Mouse (Mus musculus) left cerebral cortex, adult 9 months (tissue): ENCODE measurements around the gene Dnm3.

Source experiments
- DNase-seq, 2 experiments: peaks; one replicate each; pipeline ENCODE4 v3.0.0; 2022; ENCODE audit warnings: low spot score in 2 of 2

Gene Dnm3

GRCm38 (mm10) chr1:162036461-162036835 is 441.4 kb downstream of the Dnm3 start:
- DNase-seq: no peak

DNA sequence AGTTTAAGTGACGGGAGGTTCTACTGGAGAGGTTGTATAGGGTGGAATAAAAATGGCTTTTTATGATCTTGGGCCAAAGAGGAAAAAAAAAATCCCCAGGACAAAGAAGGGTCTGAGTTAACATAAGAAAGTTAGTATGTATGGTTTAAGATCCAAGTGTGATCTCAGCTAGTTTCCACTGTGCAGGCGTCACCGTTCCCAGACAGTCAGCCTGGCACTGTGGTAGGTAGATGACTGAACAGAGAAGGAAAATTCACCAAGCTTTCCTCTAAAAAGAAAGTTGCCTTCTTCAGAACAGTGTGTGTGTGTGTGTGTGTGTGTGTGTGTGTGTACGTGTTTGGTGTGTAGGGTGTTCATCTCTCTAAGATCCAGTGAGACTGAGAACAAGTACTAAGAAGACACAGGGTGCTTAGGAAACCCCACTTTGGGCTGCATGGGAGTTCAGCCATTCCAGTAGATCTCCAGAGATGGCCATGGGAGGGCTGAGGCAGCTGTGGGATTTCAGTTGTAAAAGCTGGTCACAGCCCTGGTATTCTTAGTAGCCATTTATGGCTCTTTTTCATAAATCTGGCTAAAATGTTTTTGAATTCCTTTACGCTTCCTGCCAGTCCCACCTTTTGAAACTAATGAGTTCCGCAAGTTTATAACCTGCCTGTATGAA is 441.9 kb downstream of the Dnm3 start:
- DNase-seq: no peak

DNA sequence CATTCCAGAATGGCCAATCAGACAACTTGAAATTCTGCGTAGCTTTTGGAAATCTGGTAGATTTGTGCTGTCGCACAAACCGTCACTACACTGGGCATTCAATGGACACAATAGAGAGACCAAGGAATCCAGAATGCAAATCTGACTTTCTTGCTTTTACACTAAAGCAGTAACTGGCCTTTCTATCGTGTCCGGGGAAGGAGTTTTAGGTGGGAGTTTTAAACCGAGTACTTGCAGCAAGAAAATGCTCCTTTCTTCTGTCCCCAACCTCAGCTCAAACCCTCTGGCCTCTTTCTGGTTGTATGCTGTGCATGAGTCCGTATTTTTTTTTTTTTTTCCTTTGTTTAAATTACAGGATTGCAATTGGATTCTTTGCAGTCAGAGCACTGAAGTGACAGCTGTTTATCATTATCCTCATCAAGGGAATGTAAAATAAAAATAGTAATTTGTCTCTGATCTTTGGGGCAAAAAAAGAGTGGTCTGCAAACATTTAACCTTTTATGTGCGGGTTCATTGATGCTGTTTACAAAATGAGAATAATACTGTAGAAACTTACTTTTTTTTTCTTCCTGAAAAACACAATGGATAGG is 454.1 kb downstream of the Dnm3 start:
- no peak for DNase-seq

- no peak for DNase-seq
These were observed 457.1 kb downstream of the Dnm3 start for GRCm38 (mm10) chr1:162020766-162021165.

DNA sequence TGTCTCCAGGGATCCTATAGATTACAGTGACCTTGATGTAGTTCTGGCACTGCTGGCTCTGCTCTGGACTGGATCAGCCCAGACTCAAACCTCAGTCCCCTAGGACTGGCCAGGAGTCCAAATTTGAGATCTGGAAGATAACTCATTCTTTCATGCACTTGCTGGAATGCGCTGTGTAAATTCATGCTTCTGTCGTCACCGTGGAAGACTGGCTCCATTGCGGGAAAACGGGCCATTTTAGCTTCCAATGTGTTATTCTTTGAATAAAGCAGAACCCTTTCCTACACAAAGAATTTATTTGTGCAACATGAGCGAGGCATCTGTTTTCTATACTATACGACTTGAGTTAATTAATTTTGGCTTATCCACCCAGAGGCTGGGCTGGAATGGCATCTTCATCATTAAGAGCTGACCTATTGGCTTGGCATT is 457.5 kb downstream of the Dnm3 start:
- DNase-seq: no peak

DNA sequence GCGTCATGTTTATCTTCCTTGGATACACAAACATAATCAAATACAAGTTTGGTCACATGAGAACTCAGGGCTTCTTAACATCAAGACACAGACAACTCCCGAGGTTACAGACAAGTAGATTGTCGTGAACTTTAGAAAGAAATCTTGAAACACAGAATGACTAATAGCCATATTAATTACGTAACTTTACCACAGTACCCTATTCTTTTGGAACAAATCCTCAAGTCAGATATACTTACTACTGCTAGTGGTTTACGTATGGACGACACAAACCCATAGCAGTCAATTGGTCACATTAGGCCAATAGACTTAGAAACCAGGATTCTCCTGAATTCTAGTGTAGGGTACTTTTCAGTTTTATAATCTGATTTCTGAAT is 459.2 kb downstream of the Dnm3 start:
- no peak for DNase-seq

DNA sequence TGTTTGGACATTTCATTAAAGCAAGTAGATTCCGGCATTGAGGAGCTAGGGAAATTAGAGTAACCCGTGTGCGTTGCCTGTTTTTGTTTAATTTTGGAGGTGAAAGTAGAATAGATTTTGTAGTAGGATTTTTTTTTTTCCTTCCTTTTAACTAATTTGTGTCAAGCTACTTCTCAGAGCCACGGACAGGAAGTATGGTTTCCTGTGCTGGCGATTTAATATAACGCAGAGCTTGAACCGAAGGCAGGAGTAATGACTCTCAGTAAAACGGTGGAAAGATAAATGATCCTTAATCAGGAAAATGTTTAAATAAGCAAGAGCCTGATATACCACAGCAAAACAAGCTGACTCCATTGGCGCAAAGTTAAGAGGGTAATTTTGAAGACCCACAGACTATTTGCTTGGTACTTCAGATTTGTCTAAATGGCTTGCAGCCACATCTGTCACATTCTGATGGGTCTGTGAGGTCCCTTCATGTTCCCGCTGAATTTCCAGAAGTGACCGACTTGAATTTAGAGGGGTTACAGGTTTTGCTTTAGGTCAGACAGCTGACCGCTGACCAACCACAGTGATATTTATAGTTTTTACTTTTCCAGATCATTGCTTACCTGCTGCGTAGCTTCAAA is 459.7 kb downstream of the Dnm3 start:
- DNase-seq: no peak

DNA sequence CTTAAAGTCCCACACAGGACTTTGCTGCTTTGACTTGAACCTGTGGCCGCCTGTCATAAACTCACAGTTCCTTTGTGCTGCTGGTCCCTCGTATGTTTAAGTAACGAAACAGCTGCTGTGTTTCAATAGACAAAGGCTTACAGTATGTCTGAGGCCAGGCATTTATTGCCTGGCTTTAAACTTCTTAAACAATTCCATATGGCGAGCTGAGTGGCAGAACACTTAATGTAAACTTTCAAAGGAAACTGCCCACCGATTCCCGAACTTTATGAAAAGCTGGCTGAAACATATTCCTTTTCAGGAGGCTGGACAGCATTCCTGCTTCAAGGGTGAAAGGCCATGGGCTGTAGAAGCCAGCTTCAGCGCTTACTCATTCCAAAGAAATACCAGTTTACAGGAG is 460.9 kb downstream of the Dnm3 start:
- no peak for DNase-seq

DNA sequence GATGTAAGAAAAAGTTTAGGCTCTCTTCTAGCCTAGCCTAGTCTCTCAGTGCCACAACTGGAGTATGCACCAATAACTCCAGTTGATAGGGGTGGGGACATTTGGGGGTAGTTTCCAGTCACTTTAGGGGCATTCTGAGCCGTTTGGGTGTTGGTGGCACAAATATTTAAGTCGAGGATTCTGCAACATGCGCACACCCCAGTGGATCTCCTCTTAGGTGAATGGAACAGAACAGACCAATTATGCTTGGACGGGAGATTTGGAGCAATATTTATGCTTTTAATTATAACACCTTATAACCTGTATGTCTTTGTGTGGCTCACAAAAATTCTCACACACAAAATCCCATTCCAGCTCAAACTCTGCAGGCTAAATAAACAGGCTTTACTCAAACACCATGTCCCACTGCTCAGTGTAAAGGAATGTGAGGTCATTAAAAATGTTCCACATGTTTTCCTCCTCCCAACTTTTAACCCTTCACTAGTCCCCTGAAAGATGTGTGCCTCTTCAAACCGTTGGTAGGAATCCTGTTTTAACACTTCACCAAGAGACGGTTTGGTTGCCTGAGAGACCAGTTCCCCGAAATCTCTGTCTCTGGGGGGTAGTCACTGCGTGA is 462.5 kb downstream of the Dnm3 start:
- DNase-seq: no peak

- DNase-seq: no peak
These were observed 464.3 kb downstream of the Dnm3 start for GRCm38 (mm10) chr1:162013561-162013960.

GRCm38 (mm10) chr1:162011523-162012245 is 466.1 kb downstream of the Dnm3 start:
- no peak for DNase-seq

GRCm38 (mm10) chr1:162009086-162009485 is 468.7 kb downstream of the Dnm3 start:
- DNase-seq: no peak

DNA sequence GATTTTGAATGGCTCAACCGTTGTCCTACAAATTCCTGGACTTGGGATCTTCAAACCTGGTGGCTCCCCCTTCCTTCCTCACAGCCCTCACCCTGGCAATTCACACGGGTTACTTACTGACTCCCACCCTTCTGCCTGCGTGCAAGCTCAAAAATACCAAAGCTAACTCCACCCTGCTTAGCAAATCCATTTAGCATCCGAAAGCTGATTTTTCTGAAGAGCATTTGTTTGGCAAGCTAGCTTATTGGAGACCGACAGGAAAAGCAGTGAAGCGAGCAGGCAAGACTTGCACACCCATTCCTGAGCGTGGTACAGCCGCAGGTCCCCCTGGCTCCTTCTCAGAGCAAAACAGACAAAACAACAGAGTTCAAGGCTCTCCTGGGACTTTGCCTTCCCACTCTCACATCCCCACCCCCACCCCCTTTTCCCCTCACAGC is 469.2 kb downstream of the Dnm3 start:
- DNase-seq: no peak

DNA sequence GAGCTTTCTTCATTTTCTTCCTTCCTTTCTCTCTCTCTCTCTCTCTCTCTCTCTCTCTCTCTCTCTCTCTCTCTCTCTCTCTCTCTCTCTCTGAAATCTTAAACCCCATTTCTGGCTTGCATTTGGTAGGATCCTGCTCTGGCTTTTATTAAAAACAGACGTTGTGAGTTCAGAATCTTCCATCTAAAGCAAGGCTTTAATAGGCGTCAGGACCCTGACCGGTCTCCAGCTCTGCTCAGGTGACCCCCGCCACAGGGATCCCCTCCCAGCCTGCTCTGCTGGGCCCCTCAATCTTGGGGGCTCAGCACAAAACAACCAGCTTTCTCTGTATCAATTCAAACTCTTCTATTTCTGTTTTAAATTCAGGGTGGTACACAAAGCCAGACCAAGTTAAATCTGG is 469.6 kb downstream of the Dnm3 start:
- no peak for DNase-seq

GRCm38 (mm10) chr1:162006109-162006508 is 471.7 kb downstream of the Dnm3 start:
- no peak for DNase-seq

DNA sequence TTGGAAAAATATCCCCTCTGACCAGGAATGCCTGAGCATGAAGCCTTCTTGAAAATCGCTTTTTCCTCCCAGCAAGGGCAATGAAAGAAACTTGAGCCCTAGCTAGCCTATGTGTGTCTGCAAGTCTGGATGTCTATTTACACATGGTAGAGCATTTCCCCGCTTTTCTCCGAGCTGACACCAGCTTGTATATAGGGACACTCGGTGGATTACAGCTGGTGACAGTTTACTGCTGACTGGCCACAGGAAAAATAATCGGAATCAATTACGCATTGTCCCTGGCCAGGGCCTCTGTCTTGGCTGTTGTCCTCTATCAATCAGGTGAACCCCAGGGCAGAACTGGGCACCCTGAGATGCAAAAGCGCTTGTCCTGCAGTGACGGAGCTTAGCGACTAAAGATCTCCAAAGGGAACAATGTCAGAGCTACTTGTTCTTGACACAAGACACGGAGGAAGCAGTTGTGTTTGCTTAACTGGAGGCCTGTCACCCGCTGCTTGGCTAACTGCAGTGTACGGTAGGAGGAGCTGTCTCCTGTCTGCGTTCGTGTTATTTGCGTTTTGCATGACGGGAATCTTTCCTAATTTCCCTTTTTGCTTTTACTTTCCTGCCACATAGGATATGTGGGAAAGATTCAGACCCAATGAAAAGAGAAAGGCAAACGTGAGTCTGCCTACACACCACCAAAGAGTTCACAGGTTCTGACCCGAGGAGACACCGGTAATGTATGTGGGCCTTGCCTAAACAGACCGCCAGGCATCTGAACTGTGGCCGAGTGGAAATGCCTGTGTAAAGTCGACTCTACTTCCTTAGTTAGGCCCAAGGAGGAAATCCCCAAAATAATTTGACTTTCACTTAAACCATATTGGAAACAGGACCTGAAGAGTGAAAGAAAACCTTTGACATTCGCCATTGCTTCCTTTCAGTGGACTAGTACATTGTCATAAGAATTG is 472.7 kb downstream of the Dnm3 start:
- DNase-seq: no peak

DNA sequence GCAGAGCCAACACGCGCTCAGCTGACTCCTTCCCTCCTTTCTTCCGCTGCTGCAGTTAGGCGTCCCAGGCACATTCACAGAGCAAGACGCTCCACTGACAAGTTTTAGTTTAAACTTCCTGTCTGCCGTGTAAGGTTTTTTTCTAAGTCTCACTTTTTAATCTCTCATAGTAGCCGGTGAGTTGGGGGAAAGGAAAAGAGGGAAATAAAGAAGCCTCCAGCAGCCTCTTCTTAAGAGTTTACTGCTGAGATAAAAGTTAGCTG is 473.4 kb downstream of the Dnm3 start:
- DNase-seq: no peak

- DNase-seq: no peak
These were observed 473.9 kb downstream of the Dnm3 start for GRCm38 (mm10) chr1:162003729-162004517.

DNA sequence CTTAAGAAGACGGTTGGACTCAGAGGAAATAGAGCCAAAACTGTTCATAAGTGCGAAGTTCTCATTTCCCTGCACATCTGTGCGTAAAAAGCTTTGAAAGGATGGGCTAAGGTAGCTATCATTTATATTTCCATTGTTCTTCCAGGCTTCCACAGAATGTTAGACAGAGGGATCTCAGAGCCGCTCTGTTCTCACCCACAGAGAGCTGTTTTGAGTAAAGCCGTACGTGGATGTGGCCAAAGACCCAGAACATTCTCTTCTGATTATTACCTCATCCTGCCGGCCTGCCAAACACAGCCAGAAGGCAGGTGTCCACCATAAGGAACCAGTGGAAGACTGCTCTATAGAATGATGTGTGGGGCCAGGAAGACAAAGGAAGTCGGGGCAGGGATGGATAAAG is 476.5 kb downstream of the Dnm3 start:
- DNase-seq: no peak

GRCm38 (mm10) chr1:161999882-162000371 is 477.9 kb downstream of the Dnm3 start:
- DNase-seq: peak; percentile 59 to 77
